Mouse (Mus musculus): ENCODE results near the gene 2310011J03Rik. TPM values are rescaled to one million over a fixed set of nuclear protein-coding genes. Genes with fewer than 3 reads are reported as not detected.
A peak's percentile ranks its signal among the peaks of the same experiment; 100 is the strongest.

Gene 2310011J03Rik
- polyA plus RNA-seq, 1 experiment from 2014 or later: 25.4 TPM

DNA sequence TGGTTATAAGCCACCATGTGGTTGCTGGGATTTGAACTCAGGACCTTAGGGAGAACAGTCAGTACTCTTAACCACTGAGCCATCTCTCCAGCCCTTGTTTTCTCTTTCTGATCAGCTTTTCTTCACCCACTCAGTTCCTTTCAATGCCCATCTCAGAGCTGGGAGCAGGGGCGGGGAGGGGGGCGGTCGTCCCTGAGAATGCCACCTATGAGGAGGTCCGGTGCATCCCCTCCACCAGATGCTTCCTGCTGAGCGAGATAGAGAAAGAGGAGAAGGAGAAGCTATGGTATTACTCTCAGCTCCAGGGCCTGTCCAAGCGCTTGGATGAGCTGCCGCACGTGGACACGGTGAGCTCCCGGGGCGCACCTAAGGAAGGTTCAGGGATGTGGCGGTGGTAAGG is 15.9 kb downstream of the 2310011J03Rik start:
- Histone ChIP-seq H3K4me3 (no peak overlapping the region), H3K4me1 (peaks cover 45% of the 10 kb centered on the region)

DNA sequence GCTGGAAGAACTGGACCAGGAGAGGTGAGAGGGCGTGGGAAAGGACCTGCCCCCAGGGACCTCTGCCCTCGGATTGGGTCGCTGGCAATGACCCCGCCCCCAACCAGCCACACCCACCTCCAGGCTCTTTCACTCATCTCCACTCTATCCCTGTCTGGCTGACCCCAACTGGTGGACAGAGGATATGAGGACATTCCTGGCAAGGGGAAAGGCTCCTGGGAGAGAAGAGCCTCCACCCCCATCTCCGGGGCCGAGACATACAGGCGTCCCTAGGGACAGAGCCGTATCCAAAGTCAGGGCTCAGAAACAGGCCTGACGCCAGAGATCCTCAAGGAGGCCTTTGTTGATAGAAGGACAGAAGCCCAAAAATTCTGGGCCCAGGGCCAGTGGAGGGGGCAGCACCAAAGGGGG is 17.9 kb downstream of the 2310011J03Rik start:
- H3K27ac ChIP-seq: peak overlapping the region; percentile 98
- peak overlapping the region; percentile 92 for H3K9ac ChIP-seq
- no peaks in the 10 kb centered on the region for H3K27me3 ChIP-seq (replicated peaks)
- H3K36me3 ChIP-seq (replicated peaks): peaks cover 40% of the 10 kb centered on the region
- ATAC-seq (replicated peaks): no peak
- peak overlapping the region; percentile 98 for H3K4me2 ChIP-seq
- H3K9me3 ChIP-seq: no peaks in the 10 kb centered on the region
- H3K4me3 ChIP-seq: peak overlapping the region; percentile 67
- WGBS: 9% methylated on average over 9 of the region's 9 CpGs
- H3K4me1 ChIP-seq: peaks cover 58% of the 10 kb centered on the region

More for the DNA sequence above, 15.9 kb downstream of the 2310011J03Rik start:
- H3K36me3 ChIP-seq (replicated peaks): peaks cover 60% of the 10 kb centered on the region
- 39% methylated on average over 12 of the region's 12 CpGs for WGBS
- H3K4me2 ChIP-seq: peak overlapping the region; percentile 26
- no peak for ATAC-seq (replicated peaks)
- H3K27ac ChIP-seq: no peak overlapping the region
- no peaks in the 10 kb centered on the region for H3K27me3 ChIP-seq (replicated peaks)
- peak overlapping the region; percentile 1; the same call in 1 of the 2 replicates for H3K9ac ChIP-seq
- no peaks in the 10 kb centered on the region for H3K9me3 ChIP-seq

DNA sequence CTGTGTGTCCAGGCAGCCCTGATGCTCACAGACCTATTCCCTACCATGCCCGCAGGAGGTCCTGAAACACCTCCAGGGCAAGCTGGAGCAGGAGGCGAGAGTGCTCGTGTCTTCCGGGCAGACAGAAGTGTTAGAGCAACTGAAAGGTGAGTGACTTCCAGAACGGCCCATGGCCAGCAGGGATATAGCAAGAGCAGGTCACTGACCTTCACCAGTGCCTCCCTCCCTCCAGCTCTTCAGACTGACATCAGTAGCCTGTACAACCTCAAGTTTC is 18.3 kb downstream of the 2310011J03Rik start:
- Histone ChIP-seq H3K36me3 (replicated peaks) (peaks cover 36% of the 10 kb centered on the region), H3K27me3 (replicated peaks) (no peaks in the 10 kb centered on the region), H3K4me2 (peak overlapping the region; percentile 98), H3K9ac (peak overlapping the region; percentile 92), H3K4me3 (peak overlapping the region; percentile 67), H3K27ac (peak overlapping the region; percentile 98), H3K4me1 (peaks cover 63% of the 10 kb centered on the region), H3K9me3 (no peaks in the 10 kb centered on the region)
- 46% methylated on average over 5 of the region's 5 CpGs for WGBS
- ATAC-seq (replicated peaks): no peak

DNA sequence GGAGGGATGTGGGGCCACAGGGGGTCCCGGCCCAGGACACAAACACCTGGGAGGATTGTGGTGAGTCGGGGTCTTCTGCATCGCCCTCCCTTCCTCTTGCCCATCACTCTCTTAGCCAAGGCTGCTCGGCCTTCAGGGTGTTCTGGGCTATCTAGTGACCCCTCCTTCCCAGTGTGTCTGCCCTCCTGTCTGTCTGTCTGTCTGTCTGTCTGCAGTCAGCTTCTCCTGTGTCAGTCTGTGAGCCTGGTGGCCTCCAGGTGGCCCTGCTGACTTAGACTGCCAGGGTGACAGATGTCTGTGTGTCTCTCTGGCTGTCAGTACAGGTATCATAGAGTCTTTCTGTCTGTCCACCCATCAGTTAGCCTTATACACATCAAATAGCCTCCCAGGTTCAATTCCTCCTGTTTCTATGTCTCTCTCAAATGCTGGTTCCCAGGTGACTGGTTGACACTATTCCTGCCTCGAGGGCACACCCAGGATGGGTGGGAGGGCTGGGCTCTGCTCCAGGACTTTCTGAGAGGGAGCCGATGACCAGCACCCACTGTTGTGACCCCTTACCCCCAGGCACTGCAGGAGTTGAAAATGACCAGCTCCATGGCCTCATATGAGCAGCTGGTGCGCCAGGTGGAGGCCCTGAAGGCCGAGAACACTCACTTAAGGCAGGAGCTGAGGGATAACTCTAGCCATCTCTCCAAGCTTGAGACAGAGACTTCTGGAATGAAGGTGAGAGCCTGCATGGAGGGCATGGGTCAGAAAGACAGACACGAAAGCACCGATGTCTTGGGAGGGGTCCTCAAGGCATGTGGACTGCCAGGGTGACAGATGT is 18.9 kb downstream of the 2310011J03Rik start:
- H3K27ac ChIP-seq: peak overlapping the region; percentile 98
- peaks cover 30% of the 10 kb centered on the region for H3K36me3 ChIP-seq (replicated peaks)
- peaks cover 68% of the 10 kb centered on the region for H3K4me1 ChIP-seq
- H3K4me3 ChIP-seq: peak overlapping the region; percentile 67
- ATAC-seq (replicated peaks): no peak
- H3K9me3 ChIP-seq: no peaks in the 10 kb centered on the region
- H3K4me2 ChIP-seq: peak overlapping the region; percentile 98
- H3K27me3 ChIP-seq (replicated peaks): no peaks in the 10 kb centered on the region
- WGBS: 53% methylated on average over 10 of the region's 10 CpGs
- H3K9ac ChIP-seq: peak overlapping the region; percentile 92

DNA sequence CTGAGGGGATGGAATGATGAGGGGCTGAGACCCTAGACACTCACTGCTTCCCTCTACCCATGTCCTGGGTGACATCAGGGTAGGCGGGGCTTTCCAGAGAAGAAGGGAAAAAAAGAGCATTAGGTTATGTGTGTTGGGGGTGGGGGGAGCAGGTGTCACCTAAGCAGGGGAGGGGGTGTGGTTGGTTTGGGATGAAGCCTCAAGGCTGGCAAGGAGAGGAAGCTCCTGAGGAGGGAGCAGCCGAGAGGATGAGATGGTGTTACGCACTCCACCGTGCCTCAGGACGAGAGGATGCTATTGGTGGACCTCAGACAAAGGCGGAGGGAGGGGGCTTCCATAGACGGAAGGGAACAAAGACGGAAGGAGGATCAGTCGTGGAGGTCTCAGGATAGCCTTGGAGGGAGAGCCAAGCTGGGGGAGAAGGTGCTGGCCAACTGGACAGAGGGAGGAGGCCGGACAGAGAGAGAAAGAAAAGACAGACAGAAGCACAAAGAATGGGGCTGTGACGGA is 19.6 kb downstream of the 2310011J03Rik start:
- peaks cover 73% of the 10 kb centered on the region for H3K4me1 ChIP-seq
- WGBS: 2% methylated on average over 11 of the region's 11 CpGs
- H3K4me3 ChIP-seq: peak overlapping the region; percentile 67
- H3K27me3 ChIP-seq (replicated peaks): no peaks in the 10 kb centered on the region
- H3K9me3 ChIP-seq: no peaks in the 10 kb centered on the region
- H3K9ac ChIP-seq: peak overlapping the region; percentile 92
- H3K4me2 ChIP-seq: peak overlapping the region; percentile 98
- ATAC-seq (replicated peaks): peak; percentile 85
- H3K36me3 ChIP-seq (replicated peaks): peaks cover 23% of the 10 kb centered on the region
- peak overlapping the region; percentile 98 for H3K27ac ChIP-seq

DNA sequence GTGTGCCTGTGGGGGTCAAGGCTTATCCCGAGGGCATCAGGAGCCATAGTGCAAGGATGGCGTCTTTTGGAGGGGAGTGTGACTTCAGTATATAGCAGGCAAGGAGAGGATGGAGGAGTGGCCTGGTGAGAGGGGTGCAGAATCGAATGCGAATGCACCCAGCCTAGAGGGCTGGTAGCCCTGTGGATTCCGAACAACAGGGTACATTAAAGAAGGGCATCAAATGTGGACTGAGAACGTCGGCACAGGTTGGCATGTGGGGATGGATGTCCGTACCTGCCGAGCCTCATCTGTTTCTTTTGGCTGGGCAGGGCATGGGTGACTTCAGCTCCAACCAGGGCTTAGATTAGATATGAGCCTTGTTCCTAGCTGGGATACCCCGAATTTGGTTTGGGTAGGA is 20.5 kb downstream of the 2310011J03Rik start:
- Histone ChIP-seq H3K27me3 (replicated peaks) (no peaks in the 10 kb centered on the region), H3K27ac (peak overlapping the region; percentile 98), H3K4me3 (peak overlapping the region; percentile 67), H3K9ac (peak overlapping the region; percentile 92), H3K4me1 (peaks cover 73% of the 10 kb centered on the region), H3K9me3 (no peaks in the 10 kb centered on the region), H3K4me2 (peak overlapping the region; percentile 98), H3K36me3 (replicated peaks) (peaks cover 14% of the 10 kb centered on the region)
- 28% methylated on average over 10 of the region's 10 CpGs for WGBS
- ATAC-seq (replicated peaks): no peak

DNA sequence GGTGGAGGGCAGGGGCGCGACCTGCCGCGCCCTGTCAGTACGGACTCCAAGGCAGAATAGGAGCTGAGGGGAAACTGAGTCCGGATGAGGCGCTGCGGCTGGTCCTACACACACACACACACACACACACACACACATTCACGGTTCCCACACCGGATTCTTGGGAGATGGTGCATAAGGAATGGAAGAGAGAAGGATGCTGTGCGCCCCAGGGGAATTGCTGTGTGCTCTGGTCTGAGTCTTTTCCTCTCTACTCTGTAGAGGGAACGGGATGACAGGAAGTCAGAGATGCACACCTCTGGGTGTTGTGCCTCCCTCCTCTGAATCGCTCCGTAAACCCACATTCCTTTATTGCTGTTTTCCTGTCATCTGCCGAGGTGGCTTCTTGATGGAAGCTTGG is 21.0 kb downstream of the 2310011J03Rik start:
- Histone ChIP-seq H3K9me3 (no peaks in the 10 kb centered on the region), H3K4me1 (peaks cover 73% of the 10 kb centered on the region)
- no peak for ATAC-seq (replicated peaks)

DNA sequence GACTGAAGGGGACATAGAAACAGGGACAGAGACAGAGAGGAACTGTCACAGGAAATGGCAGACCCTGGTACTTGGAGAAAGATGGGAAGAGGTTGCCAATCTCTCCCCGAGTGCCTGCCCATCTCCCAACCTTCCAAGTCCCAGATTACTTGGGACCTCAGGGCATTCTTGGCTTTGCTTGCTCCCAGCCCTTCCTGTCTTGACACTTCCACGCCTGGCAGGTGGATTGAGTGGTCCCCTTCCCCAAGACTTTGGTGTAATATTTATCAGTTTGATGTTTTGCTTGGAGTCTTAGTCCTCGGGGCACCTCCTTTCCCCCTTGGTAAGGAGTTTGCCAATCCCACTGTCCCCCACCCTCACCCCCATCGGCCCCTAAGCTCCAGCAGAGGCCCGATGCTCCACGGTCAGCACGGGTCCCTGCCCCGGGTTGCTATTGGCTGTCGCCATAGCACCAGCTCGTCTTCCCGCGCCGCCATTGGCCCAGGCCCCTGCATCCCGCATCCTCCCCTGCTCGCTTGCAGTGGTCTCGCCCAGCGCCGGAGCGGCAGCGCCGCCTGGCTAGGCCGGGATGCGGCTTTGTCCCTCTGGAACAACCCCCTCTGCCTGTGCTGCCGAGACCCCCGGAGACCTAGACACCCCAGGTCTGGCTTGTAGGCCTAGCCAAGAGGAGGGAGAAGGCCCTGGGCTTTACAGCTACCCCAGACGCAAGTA is 21.6 kb downstream of the 2310011J03Rik start:
- H3K36me3 ChIP-seq (replicated peaks): peaks cover 16% of the 10 kb centered on the region
- peak overlapping the region; percentile 67 for H3K4me3 ChIP-seq
- no peaks in the 10 kb centered on the region for H3K9me3 ChIP-seq
- peak overlapping the region; percentile 98 for H3K27ac ChIP-seq
- ATAC-seq (replicated peaks): peak; percentile 76
- H3K9ac ChIP-seq: peak overlapping the region; percentile 92
- peaks cover 73% of the 10 kb centered on the region for H3K4me1 ChIP-seq
- H3K27me3 ChIP-seq (replicated peaks): no peaks in the 10 kb centered on the region
- whole genome bisulfite sequencing: 1% methylated on average over 26 of the region's 26 CpGs
- H3K4me2 ChIP-seq: peak overlapping the region; percentile 98

More for the DNA sequence above, 21.0 kb downstream of the 2310011J03Rik start:
- H3K36me3 ChIP-seq (replicated peaks): peaks cover 14% of the 10 kb centered on the region
- peak overlapping the region; percentile 98 for H3K4me2 ChIP-seq
- no peaks in the 10 kb centered on the region for H3K27me3 ChIP-seq (replicated peaks)
- WGBS: 3% methylated on average over 15 of the region's 15 CpGs
- peak overlapping the region; percentile 92 for H3K9ac ChIP-seq
- peak overlapping the region; percentile 98 for H3K27ac ChIP-seq
- peak overlapping the region; percentile 67 for H3K4me3 ChIP-seq

DNA sequence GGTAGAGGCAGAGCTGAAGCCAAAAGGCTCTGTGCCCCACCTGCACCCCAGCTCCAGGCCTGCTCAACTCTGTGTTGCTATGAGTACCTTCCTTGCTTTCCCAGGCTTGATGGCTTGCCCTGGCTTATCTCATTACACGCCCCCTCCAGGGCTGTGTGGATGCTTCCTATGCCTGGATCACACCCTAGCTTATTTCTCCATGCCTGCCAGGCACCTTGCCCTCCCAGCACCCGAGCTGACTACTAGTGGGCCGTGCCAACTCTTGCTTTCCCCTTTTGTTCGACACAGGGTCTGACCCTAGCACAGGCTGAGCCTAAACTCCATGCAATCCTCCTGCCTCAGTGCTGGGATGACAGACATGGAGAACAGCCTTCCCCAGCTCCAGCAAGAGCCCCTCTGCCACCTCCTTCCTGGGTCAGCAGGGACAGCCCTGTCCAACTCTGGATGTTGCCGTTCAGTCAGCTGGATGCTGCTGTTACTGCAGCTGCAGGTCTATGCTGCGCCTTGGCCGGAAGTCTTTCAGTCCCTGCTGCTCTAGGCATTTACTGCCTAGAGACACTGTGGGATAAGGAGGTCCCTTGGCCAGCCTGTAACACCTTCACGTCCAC is 22.7 kb downstream of the 2310011J03Rik start:
- Histone ChIP-seq H3K27me3 (replicated peaks) (no peaks in the 10 kb centered on the region), H3K9me3 (no peaks in the 10 kb centered on the region), H3K36me3 (replicated peaks) (peaks cover 14% of the 10 kb centered on the region), H3K4me1 (peaks cover 73% of the 10 kb centered on the region), H3K4me2 (peak overlapping the region; percentile 98), H3K9ac (peak overlapping the region; percentile 92), H3K27ac (peak overlapping the region; percentile 98), H3K4me3 (peak overlapping the region; percentile 47; the same call in 1 of the 2 replicates)
- 66% methylated on average over 8 of the region's 8 CpGs for WGBS
- no peak for ATAC-seq (replicated peaks)

DNA sequence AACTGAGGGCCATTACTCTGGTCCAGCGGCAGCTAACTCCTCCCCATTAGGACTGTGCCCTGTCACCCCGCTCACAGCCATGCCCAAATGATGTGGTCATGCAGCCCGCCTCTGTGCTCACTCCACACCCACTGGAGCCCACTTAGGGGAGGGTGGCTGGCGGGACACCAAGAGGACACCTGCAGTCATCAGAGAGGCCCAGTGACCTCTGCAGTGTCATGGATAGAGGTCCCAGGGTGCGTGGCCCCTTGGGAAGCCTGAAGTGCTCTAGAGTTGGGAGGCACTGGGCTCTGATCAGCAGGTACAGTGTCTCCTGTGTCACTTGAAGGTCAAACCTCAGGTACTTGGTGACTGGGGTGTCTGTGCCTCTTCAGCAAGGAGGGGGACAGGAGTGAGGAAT is 23.5 kb downstream of the 2310011J03Rik start:
- Histone ChIP-seq H3K4me3 (peak overlapping the region; percentile 47), H3K4me2 (peak overlapping the region; percentile 98), H3K27me3 (replicated peaks) (no peaks in the 10 kb centered on the region), H3K9ac (peak overlapping the region; percentile 92), H3K9me3 (no peaks in the 10 kb centered on the region), H3K4me1 (peaks cover 67% of the 10 kb centered on the region), H3K27ac (peak overlapping the region; percentile 98), H3K36me3 (replicated peaks) (peaks cover 14% of the 10 kb centered on the region)
- 83% methylated on average over 5 of the region's 5 CpGs for WGBS
- no peak for ATAC-seq (replicated peaks)

DNA sequence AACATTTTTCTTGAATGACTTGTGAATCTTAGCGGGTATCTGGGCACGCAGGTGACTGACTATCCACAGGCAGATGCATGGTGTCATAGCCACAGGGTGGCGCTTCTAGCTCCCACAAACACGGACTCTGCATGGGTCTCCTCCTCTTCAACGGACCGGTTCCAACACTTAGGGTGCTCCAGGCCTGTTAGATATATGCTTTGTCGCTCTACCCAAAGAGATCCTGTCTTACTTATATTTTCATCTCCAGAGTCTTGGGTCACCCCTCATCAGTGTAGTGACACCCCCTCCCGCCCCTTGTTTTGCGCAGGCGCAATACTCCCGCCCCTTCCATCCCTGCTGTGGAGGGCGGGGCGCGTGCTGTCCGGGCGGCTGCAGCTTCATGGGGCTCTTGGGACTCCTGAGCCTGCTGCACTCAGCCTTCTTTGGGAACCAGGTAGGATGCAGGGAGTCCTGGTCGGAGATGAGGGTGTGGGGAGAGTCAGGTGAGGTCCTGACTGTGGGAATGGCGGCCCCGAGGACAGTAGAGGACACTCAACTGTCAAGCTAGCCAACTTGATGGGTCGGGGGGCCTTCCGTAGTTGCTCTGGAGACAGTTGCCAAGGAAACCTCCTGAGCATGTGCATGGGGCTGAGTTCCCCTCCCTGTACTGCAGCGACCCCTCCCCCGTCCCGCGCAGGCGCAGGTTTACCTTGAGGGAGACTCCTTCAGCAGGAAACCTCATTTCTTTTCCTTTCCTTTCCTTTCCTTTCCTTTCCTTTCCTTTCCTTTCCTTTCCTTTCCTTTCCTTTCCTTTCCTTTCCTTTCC is 24.5 kb downstream of the 2310011J03Rik start, which contains the start of gene Apc2:
Gene Apc2, plus strand, starts transcription at position 360 of the 808 bp plus-strand sequence.
- 0% methylated on average over 26 of the region's 26 CpGs for WGBS
- peak within 1 kb of the TSS; percentile 47 for H3K4me3 ChIP-seq
- peak within 1 kb of the TSS; percentile 98 for H3K4me2 ChIP-seq
- ATAC-seq (replicated peaks): peak; percentile 70
- no peaks in the 10 kb centered on the region for H3K27me3 ChIP-seq (replicated peaks)
- H3K9me3 ChIP-seq: no peaks in the 10 kb centered on the region
- H3K36me3 ChIP-seq (replicated peaks): peaks cover 14% of the 10 kb centered on the region
- H3K4me1 ChIP-seq: peaks cover 63% of the 10 kb centered on the region
- peak within 1 kb of the TSS; percentile 92 for H3K9ac ChIP-seq
- peak within 1 kb of the TSS; percentile 98 for H3K27ac ChIP-seq

Measured in midbrain, embryonic 15.5 days (tissue).